In genomic region chr11:86907889-86908590, GRCm38 (mm10) we compare ENCODE assay signal across 16 mouse cellular contexts.
A peak's percentile ranks its signal among the peaks of the same experiment; 100 is the strongest.
DNase-seq lines count a peak whose midpoint lies in the region; ATAC-seq and TF ChIP-seq lines count a peak whose summit lies in the region.
"Had no signal": no experiment of that assay in that cellular context is flagged by ENCODE, and none has a peak within 500 bp of the region (broad histone marks: within the 10 kb centered on the region; RNA-seq: fewer than 3 reads in every experiment).

No protein-coding gene starts in this region.

- peak; percentile 43; the same call in 1 of the 2 replicates for ATAC-seq in kidney, embryonic 14.5 days (ENCODE audit: low FRiP score, low TSS enrichment)
- ATAC-seq: forebrain, embryonic 15.5 days; midbrain, embryonic 13.5 days had no signal

- TF ChIP-seq CTCF in bone marrow macrophage, adult 2 months (IDR thresholded peaks at IDR 0.05; ENCODE audit: low read depth, low read length): no peak

- H3K4me2 ChIP-seq in kidney, embryonic 14.5 days (replicated peaks; ENCODE audit: low read depth, low read length): no peak overlapping the region
- H3K4me2 ChIP-seq: forebrain, embryonic 15.5 days; heart, embryonic 15.5 days; midbrain, embryonic 13.5 days; neural tube, embryonic 12.5 days had no signal

- no peak overlapping the region for H3K9ac ChIP-seq in kidney, embryonic 14.5 days (ENCODE audit: low read depth, low read length)
- H3K9ac ChIP-seq: forebrain, embryonic 15.5 days; heart, embryonic 15.5 days; liver, embryonic 14.5 days; midbrain, embryonic 13.5 days; neural tube, embryonic 12.5 days had no signal

- H3K4me3 ChIP-seq in kidney, embryonic 14.5 days (ENCODE audit: low read length): no peak overlapping the region
- peak overlapping the region; percentile 62 for H3K4me3 ChIP-seq in bone marrow macrophage, adult 2 months (ENCODE audit: insufficient read depth, low read length)
- peak overlapping the region; percentile 80 for H3K4me3 ChIP-seq in megakaryocyte, embryonic 14.5 days (replicated peaks)
- H3K4me3 ChIP-seq: forebrain, embryonic 15.5 days; heart, embryonic 15.5 days; midbrain, embryonic 13.5 days; neural tube, embryonic 12.5 days had no signal

- H3K9me3 ChIP-seq in kidney, embryonic 14.5 days (ENCODE audit: control insufficient read depth, low read length): no peaks in the 10 kb centered on the region
- no peaks in the 10 kb centered on the region for H3K9me3 ChIP-seq in megakaryocyte, embryonic 14.5 days
- H3K9me3 ChIP-seq: forebrain, embryonic 15.5 days; heart, embryonic 15.5 days; midbrain, embryonic 13.5 days; neural tube, embryonic 12.5 days had no signal

- no peak overlapping the region for H3K27ac ChIP-seq in kidney, embryonic 14.5 days (ENCODE audit: low read depth, low read length)
- peak overlapping the region; percentile 91 for H3K27ac ChIP-seq in bone marrow macrophage, adult 2 months (ENCODE audit: insufficient read depth, low read depth, low read length)
- H3K27ac ChIP-seq: forebrain, embryonic 15.5 days; heart, embryonic 15.5 days; liver, embryonic 14.5 days; midbrain, embryonic 13.5 days; neural tube, embryonic 12.5 days had no signal

- WGBS in kidney, embryonic 14.5 days: 67% methylated on average over 5 of the region's 5 CpGs

- no peaks in the 10 kb centered on the region for H3K27me3 ChIP-seq in kidney, embryonic 14.5 days (ENCODE audit: control insufficient read depth, insufficient read depth, low read length)
- peaks cover 6% of the 10 kb centered on the region for H3K27me3 ChIP-seq in megakaryocyte, embryonic 14.5 days (replicated peaks)
- H3K27me3 ChIP-seq: forebrain, embryonic 15.5 days; heart, embryonic 15.5 days; midbrain, embryonic 13.5 days; neural tube, embryonic 12.5 days had no signal

- H3K36me3 ChIP-seq in kidney, embryonic 14.5 days (ENCODE audit: control insufficient read depth, insufficient read depth, low read length): no peaks in the 10 kb centered on the region
- no peaks in the 10 kb centered on the region for H3K36me3 ChIP-seq in megakaryocyte, embryonic 14.5 days (replicated peaks; ENCODE audit: low read length)
- H3K36me3 ChIP-seq: forebrain, embryonic 15.5 days; heart, embryonic 15.5 days; midbrain, embryonic 13.5 days; neural tube, embryonic 12.5 days had no signal

- peaks cover 3% of the 10 kb centered on the region; the same call in 1 of the 2 replicates for H3K4me1 ChIP-seq in kidney, embryonic 14.5 days (ENCODE audit: control insufficient read depth, insufficient read depth, low read length)
- peaks cover 16% of the 10 kb centered on the region for H3K4me1 ChIP-seq in bone marrow macrophage, adult 2 months (ENCODE audit: control insufficient read depth, insufficient read depth, low read length)
- H3K4me1 ChIP-seq in megakaryocyte, embryonic 14.5 days: peaks cover 21% of the 10 kb centered on the region
- H3K4me1 ChIP-seq: forebrain, embryonic 15.5 days; midbrain, embryonic 13.5 days; neural tube, embryonic 12.5 days had no signal

- TF ChIP-seq POLR2A in bone marrow macrophage, adult 2 months (IDR thresholded peaks at IDR 0.05; ENCODE audit: borderline replicate concordance, low read depth, low read length): no peak

- no peak for DNase-seq in kidney, postnatal 4 days
- peak; percentile 82 for DNase-seq in 416B (ENCODE audit: low read depth)
- no peak for DNase-seq in right cerebral cortex, postnatal 4 days
- DNase-seq in heart, adult 18-20 months: no peak
- no peak for DNase-seq in retina, embryonic 14.5 days (ENCODE audit: low spot score)
- DNase-seq: cerebellum, postnatal 25 days; gastrocnemius, postnatal 25 days; right cerebral cortex, postnatal 14 days had no signal
